Comparison of ENCODE assay signal across 27 mouse cellular contexts in the genomic region with DNA sequence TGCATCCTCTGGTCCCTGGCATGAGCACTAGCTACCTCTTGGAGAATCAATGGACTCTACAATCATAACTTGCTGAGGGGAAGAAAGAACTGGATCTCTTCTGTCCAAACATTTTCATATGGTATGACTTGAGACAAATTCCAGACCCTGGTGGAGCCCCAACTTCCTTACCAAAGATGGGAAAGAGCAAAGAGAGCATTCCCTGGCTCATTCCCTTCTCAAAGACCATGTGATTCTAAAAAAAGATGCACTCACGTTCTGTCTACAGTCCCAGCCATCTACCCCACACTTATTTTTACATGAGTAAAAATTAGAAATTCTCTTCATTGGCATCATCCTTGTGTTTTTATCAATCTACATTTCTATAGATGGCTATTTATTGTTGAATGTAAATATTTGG.
"Had no signal": no experiment of that assay in that cellular context is flagged by ENCODE, and none has a peak within 500 bp of the region (broad histone marks: within the 10 kb centered on the region; RNA-seq: fewer than 3 reads in every experiment).

No protein-coding gene starts in this region.

- H3K4me1 ChIP-seq: embryonic facial prominence, embryonic 10.5 days; embryonic facial prominence, embryonic 12.5 days; embryonic facial prominence, embryonic 13.5 days; embryonic facial prominence, embryonic 15.5 days; forebrain, embryonic 10.5 days; forebrain, embryonic 12.5 days; forebrain, embryonic 13.5 days; forebrain, embryonic 15.5 days had no signal

- ATAC-seq: forebrain, embryonic 13.5 days; forebrain, embryonic 15.5 days; forebrain, embryonic 16.5 days; forebrain, postnatal 0 days had no signal

- H3K27ac ChIP-seq: embryonic facial prominence, embryonic 10.5 days; embryonic facial prominence, embryonic 12.5 days; embryonic facial prominence, embryonic 13.5 days; embryonic facial prominence, embryonic 15.5 days; forebrain, embryonic 10.5 days; forebrain, embryonic 12.5 days; forebrain, embryonic 13.5 days; forebrain, embryonic 15.5 days; gastrocnemius, adult 2 months; heart, adult 2 months had no signal

- H3K9ac ChIP-seq: embryonic facial prominence, embryonic 12.5 days; embryonic facial prominence, embryonic 13.5 days; embryonic facial prominence, embryonic 15.5 days; forebrain, embryonic 12.5 days; forebrain, embryonic 13.5 days; forebrain, embryonic 15.5 days; forebrain, postnatal 0 days had no signal

- H3K27me3 ChIP-seq: embryonic facial prominence, embryonic 12.5 days; embryonic facial prominence, embryonic 13.5 days; embryonic facial prominence, embryonic 15.5 days; forebrain, embryonic 12.5 days; forebrain, embryonic 13.5 days; forebrain, embryonic 15.5 days had no signal

- H3K36me3 ChIP-seq: embryonic facial prominence, embryonic 10.5 days; embryonic facial prominence, embryonic 12.5 days; embryonic facial prominence, embryonic 13.5 days; embryonic facial prominence, embryonic 15.5 days; forebrain, embryonic 10.5 days; forebrain, embryonic 12.5 days; forebrain, embryonic 15.5 days had no signal

- H3K4me3 ChIP-seq: embryonic facial prominence, embryonic 10.5 days; embryonic facial prominence, embryonic 12.5 days; embryonic facial prominence, embryonic 13.5 days; embryonic facial prominence, embryonic 15.5 days; erythroblast, embryonic 14.5 days; forebrain, embryonic 10.5 days; forebrain, embryonic 12.5 days; forebrain, embryonic 13.5 days; forebrain, embryonic 15.5 days; gastrocnemius, adult 2 months; heart, adult 2 months had no signal

- H3K4me2 ChIP-seq: embryonic facial prominence, embryonic 12.5 days; embryonic facial prominence, embryonic 13.5 days; embryonic facial prominence, embryonic 15.5 days; forebrain, embryonic 12.5 days; forebrain, embryonic 13.5 days; forebrain, embryonic 15.5 days had no signal

- DNase-seq: cerebellum, adult 2 months; cerebellum, adult 8-10 months; cerebellum, adult 9-10 months; cerebellum, postnatal 10 days; cerebellum, postnatal 14 days; cerebellum, postnatal 25 days; cerebellum, postnatal 36 days; embryo, embryonic 11 days; forebrain, postnatal 0 days; gastrocnemius, adult 2 months; gastrocnemius, postnatal 10 days; gastrocnemius, postnatal 14 days; gastrocnemius, postnatal 25 days; gastrocnemius, postnatal 36 days; heart, adult 11 months; heart, adult 18-20 months; heart, adult 2 months had no signal

- H3K9me3 ChIP-seq: embryonic facial prominence, embryonic 10.5 days; embryonic facial prominence, embryonic 12.5 days; embryonic facial prominence, embryonic 13.5 days; embryonic facial prominence, embryonic 15.5 days; forebrain, embryonic 10.5 days; forebrain, embryonic 12.5 days; forebrain, embryonic 13.5 days; forebrain, embryonic 15.5 days had no signal
